Mouse (Mus musculus): ENCODE results near the gene Kif1c.

Kif1c gene

DNA sequence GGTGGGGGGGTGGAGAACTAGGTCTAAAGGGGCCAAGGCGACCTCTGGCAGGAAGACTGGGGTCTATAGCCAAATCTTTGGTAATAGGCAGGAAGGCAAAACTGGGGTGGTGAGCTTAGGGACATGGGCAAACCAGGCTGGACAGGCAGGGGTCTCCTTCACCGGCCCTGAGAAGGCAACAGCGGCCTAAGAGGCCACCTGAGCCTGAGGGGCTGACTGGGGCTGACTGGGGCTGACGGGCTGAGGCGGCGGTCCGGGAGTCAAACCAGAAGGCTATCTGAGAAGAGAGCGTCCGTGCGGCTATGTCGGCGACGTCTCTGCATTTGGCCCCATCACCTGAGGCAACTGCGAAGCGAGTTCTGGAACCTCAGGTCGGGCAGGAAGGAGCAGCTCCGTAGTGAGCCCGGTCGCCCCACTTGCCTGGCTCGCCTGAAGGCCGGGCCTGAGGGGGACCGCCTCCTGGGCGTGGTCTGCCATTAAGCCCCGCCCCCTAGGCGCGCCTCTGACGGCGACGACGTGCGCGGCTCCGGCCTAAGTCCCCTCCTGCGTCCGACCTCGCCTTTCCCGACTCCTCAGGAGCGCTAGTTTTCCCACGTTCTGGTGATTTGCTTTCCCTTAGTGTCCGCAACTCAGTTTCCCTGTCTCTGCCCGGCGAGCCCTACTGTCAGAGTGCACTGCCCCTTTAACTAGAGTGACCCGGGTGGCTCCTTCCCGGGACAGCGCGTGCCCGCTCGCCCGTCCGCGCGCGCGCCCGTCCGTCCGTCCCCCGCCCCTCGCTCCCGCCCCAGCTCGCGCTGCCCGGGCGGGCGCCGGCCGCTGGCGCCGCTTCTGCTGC lies at the start of gene Kif1c, which contains the start of gene Inca1:
Kif1c (plus strand) TSS at position 827 of the 835 bp plus-strand sequence.
Inca1 (minus strand) TSS at position 434 of the 835 bp plus-strand sequence.
- peak; percentile 98 for DNase-seq

DNA sequence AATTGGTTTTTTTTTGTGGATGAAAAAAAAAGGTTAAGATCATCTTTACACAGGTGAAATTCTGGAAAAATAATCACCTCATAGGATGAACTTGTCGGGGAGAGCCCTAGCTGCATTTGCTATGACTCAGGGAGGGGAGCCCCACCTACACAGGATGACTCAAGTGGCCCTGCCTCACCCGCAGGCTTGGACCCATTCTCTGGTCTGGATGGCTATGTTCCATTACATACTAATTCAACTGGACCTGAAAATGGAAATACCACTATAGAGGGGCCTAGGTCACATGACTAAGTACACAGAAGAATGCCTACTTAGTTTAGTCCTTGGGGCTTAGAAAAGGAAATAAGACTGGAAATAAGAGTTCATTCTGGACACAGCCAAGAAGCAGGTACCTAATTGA lies 49.0 kb upstream of the Kif1c start:
- no peak for DNase-seq

DNA sequence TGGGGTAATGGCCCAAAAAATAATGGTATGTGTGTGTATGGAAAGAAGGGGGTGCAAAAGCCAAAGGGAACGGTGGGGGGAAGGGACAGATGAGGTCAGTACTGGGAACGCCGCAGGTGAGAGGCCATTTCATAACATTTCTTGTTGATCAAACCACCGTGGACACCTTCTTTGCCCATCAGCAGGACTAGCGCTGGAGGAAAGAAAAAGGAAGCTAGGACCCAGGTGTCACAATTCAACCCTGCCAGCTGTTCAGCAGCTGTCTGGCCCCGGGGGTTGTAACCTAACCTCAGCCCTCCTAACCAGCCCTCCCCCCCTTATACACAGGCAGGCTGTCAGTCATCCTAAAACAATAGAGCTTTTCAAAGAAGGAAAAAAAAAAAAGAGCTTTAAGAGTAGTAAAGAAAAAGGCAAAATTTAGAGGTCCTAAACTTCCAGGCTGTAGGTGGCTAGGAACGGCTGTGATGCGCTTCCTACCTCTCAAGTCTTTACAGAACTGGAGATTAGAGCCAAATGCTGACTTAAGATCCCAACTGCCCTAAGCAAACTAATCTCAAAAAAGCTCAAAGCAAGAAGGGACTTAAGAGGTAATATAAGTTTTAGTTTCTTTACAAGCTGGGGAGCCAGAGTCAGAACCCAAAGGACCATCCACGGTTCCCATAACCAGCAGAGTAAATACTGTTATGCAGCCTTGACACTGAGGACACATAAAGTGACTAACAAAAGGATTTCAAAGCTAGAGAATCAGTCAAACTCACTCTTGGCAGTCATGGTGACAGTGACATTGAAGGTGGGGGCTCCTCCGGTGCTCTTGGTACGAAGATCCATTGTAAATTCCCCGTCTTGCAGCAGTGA lies 48.1 kb upstream of the Kif1c start:
- DNase-seq: peak; percentile 76

DNA sequence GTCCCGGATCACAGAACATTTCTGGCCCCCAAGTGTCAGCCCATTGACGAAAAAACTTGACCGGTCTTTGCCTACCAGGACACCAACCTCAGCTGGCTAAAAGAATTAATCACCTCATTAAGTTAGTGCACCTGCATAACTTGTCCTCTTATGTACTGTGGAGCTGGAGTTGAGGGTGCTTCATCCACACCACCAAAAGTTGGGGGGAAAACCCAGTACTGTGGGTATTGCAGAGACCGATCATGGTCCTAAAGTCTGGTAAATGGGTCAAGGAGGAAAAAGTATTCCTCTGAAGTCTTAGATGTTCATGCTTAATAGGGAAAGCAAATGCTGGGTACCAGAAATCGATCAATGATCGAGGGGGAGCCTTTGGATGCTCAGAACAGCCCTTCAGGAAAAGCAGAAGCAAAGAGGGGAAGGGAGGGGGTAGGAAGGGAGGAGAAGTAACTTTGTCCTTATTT lies 47.4 kb upstream of the Kif1c start:
- no peak for DNase-seq

GRCm38 (mm10) chr11:70653345-70654197 lies 46.8 kb upstream of the Kif1c start:
- DNase-seq: peak; percentile 89

- DNase-seq: peak; percentile 90
Measured at GRCm38 (mm10) chr11:70654198-70654922, 46.0 kb upstream of the Kif1c start, which contains the start of gene Pfn1. Gene Pfn1 (minus strand): TSS chr11:70654644.

GRCm38 (mm10) chr11:70654923-70655570 lies 45.3 kb upstream of the Kif1c start:
- DNase-seq: peak; percentile 85

GRCm38 (mm10) chr11:70655571-70656455 lies 44.5 kb upstream of the Kif1c start:
- peak; percentile 73 for DNase-seq

GRCm38 (mm10) chr11:70656456-70656927 lies 43.9 kb upstream of the Kif1c start:
- peak; percentile 37 for DNase-seq

- no peak for DNase-seq
Measured at GRCm38 (mm10) chr11:70656964-70657363, 43.4 kb upstream of the Kif1c start, which contains the start of gene Eno3. Gene Eno3 (plus strand): TSS chr11:70657202.

GRCm38 (mm10) chr11:70657573-70657972 lies 42.8 kb upstream of the Kif1c start:
- no peak for DNase-seq

DNA sequence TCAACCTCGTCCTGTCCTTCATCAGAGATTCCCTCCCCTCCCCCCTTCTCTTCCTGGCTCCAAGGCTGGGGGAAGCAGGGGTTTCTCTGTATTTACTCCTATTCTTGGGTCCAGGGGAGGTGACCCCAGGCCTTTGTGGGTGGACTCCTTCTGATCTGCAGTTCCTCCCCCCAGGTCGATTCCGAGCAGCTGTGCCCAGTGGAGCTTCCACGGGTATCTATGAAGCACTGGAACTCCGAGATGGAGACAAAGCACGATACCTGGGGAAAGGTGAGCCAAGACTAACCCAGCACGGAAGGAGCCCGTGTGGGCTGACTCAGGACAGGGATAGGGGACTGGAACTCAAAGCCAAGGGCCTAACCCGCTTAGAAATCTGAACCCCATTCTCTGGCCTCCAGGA lies 42.4 kb upstream of the Kif1c start:
- DNase-seq: peak; percentile 42

GRCm38 (mm10) chr11:70658521-70658920 lies 41.8 kb upstream of the Kif1c start:
- no peak for DNase-seq

- no peak for DNase-seq
Measured at GRCm38 (mm10) chr11:70658942-70659341, 41.4 kb upstream of the Kif1c start.

DNA sequence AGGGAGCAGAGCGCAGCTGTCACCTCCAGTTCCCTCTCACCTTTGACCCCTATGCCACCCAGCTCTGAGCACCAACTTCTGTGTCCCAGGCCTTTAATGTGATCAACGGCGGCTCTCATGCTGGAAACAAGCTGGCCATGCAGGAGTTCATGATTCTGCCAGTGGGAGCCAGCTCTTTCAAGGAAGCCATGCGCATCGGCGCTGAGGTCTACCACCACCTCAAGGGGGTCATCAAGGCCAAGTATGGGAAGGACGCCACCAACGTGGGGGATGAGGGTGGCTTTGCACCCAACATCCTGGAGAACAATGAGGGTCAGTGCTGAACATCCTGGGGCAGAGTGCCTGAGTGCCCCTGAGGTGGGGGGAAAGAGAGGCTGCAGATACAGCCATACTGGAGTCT lies 39.8 kb upstream of the Kif1c start:
- no peak for DNase-seq

DNA sequence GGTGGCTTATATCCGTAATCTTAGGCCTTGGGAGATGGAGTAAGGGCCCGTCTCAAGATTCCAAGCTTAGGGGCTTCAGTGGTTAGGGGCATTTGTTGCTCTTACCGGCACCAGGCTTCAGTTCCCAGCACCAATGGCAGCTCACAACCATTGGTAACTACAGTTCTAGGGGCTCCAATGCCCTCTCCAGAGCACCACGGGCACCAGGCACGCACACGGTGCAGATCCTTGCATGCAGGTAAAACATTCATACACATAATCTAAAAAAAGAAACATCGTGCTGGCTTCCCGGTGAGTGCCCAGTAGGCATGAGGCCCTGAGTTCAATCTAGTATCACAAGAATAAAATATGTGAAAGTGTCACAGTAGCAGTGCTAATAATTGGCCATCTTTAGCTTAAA lies 37.2 kb upstream of the Kif1c start:
- DNase-seq: no peak

DNA sequence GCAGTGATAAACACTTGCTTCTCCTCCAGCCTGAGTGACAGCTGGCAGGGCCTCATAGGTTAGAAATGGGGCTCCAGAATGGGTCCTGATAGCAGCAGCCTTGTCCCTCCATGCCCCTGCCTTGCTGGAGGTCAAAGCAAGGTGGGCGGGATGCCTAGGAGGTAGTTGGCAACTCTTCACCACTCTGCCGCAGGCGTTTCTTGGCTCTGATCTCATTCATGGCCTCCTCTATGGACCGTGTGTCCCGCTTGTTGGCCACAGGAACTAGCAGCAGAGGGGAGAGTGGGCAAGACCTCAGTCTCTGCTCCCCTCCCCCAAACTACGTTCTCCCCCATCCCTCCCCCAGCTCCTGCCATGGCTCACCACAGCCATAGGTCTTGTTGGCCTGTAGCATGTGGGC lies 36.4 kb upstream of the Kif1c start:
- DNase-seq: no peak

DNA sequence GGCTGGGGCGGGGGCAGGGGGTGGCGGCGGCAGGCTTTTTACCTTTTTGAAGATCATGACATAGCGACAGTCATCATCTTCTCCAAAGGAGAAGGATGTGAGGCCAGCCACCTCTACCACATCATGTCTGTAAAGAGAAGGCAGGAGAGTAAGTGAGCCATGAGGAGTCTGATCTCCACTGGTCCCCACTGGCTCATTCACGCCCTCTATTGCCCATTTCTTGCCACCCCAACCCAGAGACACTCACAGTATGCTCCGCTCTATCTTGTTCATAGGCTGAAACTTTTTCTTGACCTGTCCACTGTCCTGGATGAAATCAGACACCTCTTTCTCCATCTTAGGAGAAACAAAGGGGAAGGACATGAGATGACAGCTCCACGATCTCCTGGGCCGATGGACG lies 35.6 kb upstream of the Kif1c start:
- no peak for DNase-seq

DNA sequence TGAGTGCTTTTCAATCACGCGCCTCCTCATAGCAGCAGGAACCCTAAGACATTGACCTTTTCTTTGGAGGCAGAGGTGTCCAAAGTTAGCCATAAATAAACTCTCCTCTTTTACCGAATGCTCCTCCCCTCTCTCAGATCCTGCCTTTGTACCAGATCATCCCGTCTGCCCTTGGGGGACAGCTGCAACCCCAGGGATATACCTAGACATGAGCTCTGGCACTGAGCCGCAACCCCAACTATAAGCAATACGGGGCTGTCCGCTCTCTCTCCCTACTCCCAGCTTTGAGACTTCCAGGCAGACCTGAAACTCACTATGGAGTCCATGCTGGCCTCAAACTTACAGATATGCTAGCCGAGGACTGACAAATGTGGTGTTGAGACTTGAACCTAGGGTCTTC lies 33.7 kb upstream of the Kif1c start:
- DNase-seq: no peak

All from thymus, postnatal 14 days (tissue).